Mouse (Mus musculus): Measurements from ENCODE around the gene Popdc2. TPM values are rescaled to one million over a fixed set of nuclear protein-coding genes. Genes with fewer than 3 reads are reported as not detected.

The Popdc2 gene
- polyA plus RNA-seq, 1 experiment from 2014 or later = 0.57 TPM

DNA sequence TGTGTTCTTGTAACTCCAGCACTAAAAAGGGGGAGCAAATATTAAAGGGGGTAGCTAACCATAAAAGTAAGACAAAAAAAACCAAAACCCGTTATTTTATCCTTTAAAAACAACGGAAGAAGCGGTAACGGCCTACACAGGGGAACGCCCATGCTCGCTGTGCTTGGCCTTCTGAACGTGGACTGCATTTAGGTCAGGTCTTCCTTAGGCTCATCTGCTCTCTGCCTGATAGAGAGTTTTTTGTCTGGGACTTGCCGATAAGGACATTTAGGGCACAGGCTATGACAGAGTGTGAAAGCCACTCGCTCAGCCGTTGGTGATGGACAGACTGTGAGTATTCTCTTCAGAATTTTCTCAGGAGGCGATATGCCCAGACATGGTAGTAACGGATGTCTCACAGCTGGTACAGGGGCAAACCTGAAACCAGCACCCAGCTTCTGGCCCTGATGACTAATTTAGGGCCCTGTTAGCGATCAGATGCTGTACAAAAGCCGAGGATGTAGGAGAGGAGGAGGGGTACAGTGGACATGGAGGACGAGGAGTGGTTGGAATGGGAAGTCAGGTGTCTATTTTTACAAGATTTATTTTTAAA lies 9.8 kb downstream of the Popdc2 start:
- no peak for ATAC-seq (replicated peaks)
- H3K4me1 ChIP-seq = peaks cover 9% of the 10 kb centered on the region; the same call in 1 of the 2 replicates
- no peaks in the 10 kb centered on the region for H3K36me3 ChIP-seq (replicated peaks)
- no peak overlapping the region for H3K9ac ChIP-seq
- 85% methylated on average over 15 of the region's 15 CpGs for WGBS
- no peaks in the 10 kb centered on the region for H3K27me3 ChIP-seq (replicated peaks)
- no peak overlapping the region for H3K4me2 ChIP-seq
- H3K9me3 ChIP-seq = no peaks in the 10 kb centered on the region
- no peak overlapping the region for H3K27ac ChIP-seq
- H3K4me3 ChIP-seq = no peak overlapping the region

DNA sequence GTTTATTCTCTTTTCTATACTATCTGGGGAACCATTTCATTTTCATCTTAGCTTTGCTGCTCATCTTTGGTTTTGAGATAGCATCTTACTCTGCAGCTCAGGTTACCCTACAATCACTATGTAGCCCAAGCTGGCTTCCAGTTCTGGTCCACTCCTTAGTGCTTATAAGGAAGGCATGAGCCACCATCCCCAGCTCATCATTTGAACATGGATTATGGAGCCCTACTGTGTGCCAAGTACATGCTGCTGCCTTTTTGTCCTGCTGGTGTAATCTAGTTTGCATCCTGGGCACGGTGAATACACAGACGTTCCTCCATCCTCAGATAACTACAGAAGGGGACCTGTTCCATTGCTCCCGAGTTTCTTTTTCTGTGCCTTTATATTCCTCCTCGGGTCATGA lies 10.9 kb downstream of the Popdc2 start:
- H3K36me3 ChIP-seq (replicated peaks) = no peaks in the 10 kb centered on the region
- H3K4me2 ChIP-seq = no peak overlapping the region
- 92% methylated on average over 4 of the region's 4 CpGs for WGBS
- H3K9ac ChIP-seq = no peak overlapping the region
- peaks cover 9% of the 10 kb centered on the region; the same call in 1 of the 2 replicates for H3K4me1 ChIP-seq
- no peaks in the 10 kb centered on the region for H3K9me3 ChIP-seq
- no peak for ATAC-seq (replicated peaks)
- H3K4me3 ChIP-seq = no peak overlapping the region
- H3K27ac ChIP-seq = no peak overlapping the region
- no peaks in the 10 kb centered on the region for H3K27me3 ChIP-seq (replicated peaks)

DNA sequence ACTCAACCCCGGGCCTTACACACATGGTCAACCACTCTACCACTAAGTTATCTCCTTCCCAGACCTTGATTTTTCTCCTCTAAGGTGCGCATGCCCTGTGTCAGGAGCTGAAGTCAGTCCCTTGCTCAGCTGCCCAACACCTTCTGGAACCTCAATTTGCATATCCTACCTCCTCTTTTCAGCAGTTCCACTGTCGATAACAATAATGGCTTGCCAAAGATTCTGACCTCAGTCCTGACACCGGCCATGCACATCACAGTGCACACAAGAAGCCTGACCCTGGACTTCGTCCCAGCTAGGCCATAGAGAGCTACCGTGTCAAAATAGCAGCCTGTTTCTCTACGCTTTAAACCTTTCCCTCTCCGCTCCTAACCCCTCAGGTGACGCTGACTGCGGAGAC lies 11.4 kb downstream of the Popdc2 start:
- Histone ChIP-seq H3K4me3 (no peak overlapping the region), H3K9ac (no peak overlapping the region), H3K27me3 (replicated peaks) (no peaks in the 10 kb centered on the region), H3K4me1 (peaks cover 9% of the 10 kb centered on the region; the same call in 1 of the 2 replicates), H3K4me2 (no peak overlapping the region), H3K36me3 (replicated peaks) (no peaks in the 10 kb centered on the region), H3K9me3 (no peaks in the 10 kb centered on the region), H3K27ac (no peak overlapping the region)
- no peak for ATAC-seq (replicated peaks)
- 84% methylated on average over 10 of the region's 10 CpGs for WGBS

DNA sequence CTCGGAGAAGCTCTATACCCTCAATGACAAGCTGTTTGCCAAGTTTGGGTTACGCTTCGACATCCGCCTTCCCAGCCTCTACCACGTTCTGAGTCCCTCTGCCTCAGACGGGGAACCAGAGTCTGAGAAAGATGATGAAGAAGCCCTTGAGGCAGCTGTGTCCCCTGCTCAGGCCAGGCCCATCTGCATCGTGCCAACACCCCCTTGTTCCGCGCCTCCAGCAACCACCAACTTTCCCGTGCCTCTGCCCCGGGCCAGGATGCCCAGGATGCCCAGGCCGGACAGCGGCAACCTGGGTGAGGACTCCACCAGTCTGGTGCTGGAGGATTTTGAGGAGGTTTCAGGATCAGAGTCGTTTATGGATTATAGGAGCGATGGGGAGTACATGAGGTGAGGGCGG lies 11.9 kb downstream of the Popdc2 start:
- Histone ChIP-seq H3K9me3 (no peaks in the 10 kb centered on the region), H3K4me3 (no peak overlapping the region), H3K36me3 (replicated peaks) (no peaks in the 10 kb centered on the region), H3K9ac (no peak overlapping the region), H3K4me2 (peak overlapping the region; percentile 4; the same call in 1 of the 2 replicates), H3K4me1 (peaks cover 9% of the 10 kb centered on the region; the same call in 1 of the 2 replicates), H3K27ac (no peak overlapping the region), H3K27me3 (replicated peaks) (no peaks in the 10 kb centered on the region)
- 87% methylated on average over 16 of the region's 16 CpGs for WGBS
- ATAC-seq (replicated peaks) = no peak

DNA sequence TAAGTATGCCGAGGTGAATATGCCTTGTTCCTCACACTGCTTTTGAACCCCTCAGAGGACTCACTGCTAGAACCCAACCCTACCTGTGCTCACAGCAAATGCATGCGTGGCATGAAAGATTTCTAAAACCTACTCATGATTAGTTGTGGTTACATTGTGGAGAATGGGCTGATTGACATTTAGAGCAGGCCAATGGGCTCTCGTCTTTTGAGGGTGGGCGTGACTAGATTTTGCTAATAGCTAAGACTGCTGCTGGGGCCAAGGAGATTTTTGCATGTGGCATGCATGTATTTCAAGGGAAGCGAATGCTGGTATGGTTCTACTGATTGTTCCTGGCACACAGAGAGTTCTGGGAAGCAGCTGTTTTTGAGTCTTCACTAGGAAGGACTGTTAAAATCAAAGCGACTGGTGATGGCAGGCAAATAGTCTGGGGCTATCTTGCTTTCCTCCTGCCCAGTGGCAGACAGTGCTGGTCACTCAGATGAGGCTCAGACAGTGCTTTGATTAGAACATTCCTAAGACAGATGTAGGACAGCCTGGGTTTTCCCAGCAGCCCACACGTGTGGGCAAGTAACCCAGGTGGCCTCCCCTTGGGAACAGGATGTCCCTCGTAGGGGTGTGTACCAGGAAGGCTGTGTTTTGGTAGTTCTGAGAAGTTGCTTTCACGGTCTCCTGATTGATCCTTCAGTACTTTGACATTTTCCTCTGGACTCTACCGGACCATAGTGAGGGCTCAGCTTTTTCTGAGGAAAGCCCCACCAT lies 12.6 kb downstream of the Popdc2 start:
- no peak for ATAC-seq (replicated peaks)
- Histone ChIP-seq H3K27me3 (replicated peaks) (no peaks in the 10 kb centered on the region), H3K4me1 (peaks cover 9% of the 10 kb centered on the region; the same call in 1 of the 2 replicates), H3K9ac (no peak overlapping the region), H3K4me2 (peak overlapping the region; percentile 4; the same call in 1 of the 2 replicates), H3K36me3 (replicated peaks) (no peaks in the 10 kb centered on the region), H3K27ac (no peak overlapping the region), H3K9me3 (no peaks in the 10 kb centered on the region), H3K4me3 (no peak overlapping the region)
- 84% methylated on average over 10 of the region's 10 CpGs for WGBS

DNA sequence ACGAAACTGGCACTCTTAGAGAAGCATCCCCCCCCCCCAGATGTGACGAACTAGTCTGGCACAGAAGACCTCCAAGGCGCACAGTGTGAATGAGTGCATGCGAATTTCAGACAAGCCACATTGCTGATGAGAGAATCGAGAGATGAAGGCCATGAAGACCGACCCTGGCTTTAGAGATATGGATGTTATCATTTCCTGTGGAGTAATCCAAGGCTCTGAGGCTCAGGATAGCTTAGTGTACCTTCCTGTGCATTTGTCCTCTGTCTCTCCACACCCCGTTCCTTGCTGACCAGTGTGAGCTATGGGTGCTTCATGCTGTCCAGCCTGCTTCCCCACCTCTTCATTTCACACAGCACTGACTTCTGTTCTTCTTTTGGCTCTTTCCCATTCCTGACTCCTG lies 13.2 kb downstream of the Popdc2 start:
- Histone ChIP-seq H3K4me3 (no peak overlapping the region), H3K9me3 (no peaks in the 10 kb centered on the region)

DNA sequence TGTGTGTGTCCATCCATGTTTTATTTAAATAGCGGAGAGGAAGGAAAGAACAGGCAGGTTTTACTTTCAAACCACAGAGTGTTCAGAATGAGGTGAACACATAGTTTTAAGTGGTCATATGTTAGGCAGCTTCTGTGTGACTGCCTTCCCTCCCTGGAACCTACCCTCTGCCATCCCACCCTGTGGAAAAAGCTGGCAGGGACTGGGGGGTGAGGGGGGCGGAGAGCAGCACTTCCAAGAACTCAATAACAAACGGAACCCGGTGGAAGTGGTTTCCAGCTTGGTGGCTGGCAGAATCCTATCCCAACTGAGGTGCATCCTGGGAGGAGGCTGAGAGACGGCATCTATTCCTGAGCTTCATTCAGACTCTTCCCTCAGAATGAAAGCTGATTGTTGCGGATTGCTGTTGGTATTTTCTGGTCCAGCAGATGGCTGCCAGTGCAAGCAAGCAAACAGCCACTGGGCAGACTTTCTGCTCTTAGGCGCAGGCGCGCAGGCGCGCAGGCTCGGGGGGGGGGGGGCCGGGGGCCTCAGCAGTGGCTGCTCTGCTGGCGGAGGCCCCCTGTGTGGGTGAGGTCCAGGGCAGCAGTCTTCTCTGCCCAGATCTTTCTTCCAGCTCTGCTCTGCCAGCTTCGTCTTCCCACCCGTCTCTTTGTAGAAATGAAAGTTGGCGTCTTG lies 14.3 kb downstream of the Popdc2 start:
- WGBS = 28% methylated on average over 17 of the region's 17 CpGs
- Histone ChIP-seq H3K4me3 (peak overlapping the region; percentile 22), H3K36me3 (replicated peaks) (no peaks in the 10 kb centered on the region), H3K4me1 (peaks cover 9% of the 10 kb centered on the region; the same call in 1 of the 2 replicates), H3K9me3 (no peaks in the 10 kb centered on the region), H3K4me2 (peak overlapping the region; percentile 48), H3K27me3 (replicated peaks) (no peaks in the 10 kb centered on the region), H3K9ac (peak overlapping the region; percentile 28), H3K27ac (peak overlapping the region; percentile 64)
- ATAC-seq (replicated peaks) = peak; percentile 92

More for the DNA sequence above, 13.2 kb downstream of the Popdc2 start:
- no peak overlapping the region for H3K27ac ChIP-seq
- H3K4me1 ChIP-seq = peaks cover 9% of the 10 kb centered on the region; the same call in 1 of the 2 replicates
- ATAC-seq (replicated peaks) = no peak
- no peak overlapping the region for H3K4me2 ChIP-seq
- H3K36me3 ChIP-seq (replicated peaks) = no peaks in the 10 kb centered on the region
- 87% methylated on average over 7 of the region's 7 CpGs for WGBS
- H3K27me3 ChIP-seq (replicated peaks) = no peaks in the 10 kb centered on the region
- H3K9ac ChIP-seq = no peak overlapping the region

DNA sequence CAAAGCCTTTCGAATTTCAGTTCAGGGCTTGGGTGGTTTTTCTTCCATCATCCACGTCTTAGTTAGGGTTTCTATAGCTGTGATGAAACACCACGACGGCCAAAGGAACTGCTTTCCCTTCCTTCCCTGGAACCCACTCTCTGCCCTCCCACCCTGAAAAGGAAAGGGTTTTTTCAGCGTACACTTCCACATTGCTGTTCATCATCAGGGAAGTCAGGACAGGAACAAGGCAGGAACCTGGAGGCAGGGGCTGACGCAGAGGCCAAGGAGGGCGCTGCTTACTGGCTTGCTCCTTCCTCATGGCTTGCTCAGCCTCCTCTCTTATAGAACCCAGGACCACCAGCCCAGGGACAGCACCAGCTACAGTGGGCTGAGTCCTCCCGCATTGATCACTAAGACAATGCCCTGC lies 14.8 kb downstream of the Popdc2 start:
- H3K9me3 ChIP-seq = no peaks in the 10 kb centered on the region

DNA sequence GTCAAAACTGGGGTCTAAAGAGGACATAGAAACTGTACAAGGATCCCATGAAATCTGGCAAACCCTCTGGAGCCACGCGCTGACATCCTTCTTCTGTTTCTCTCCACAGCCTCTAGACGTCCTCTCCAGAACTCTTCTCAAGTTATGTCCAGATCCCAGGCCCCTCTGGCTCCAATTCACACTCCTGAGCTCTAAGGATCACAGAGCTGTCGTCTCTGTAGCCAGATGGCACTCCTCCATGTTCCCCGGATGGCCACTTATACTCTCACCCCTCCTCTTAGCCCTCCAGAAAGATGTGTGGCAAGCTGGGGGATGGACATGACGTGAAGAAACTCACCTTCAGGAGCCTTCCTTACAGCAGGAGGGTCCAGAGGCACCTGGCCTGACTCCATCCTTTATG lies 15.5 kb downstream of the Popdc2 start:
- H3K36me3 ChIP-seq (replicated peaks) = no peaks in the 10 kb centered on the region
- WGBS = 89% methylated on average over 6 of the region's 6 CpGs
- H3K27ac ChIP-seq = no peak overlapping the region
- H3K9ac ChIP-seq = no peak overlapping the region
- no peak overlapping the region for H3K4me2 ChIP-seq
- no peak for ATAC-seq (replicated peaks)
- peaks cover 9% of the 10 kb centered on the region; the same call in 1 of the 2 replicates for H3K4me1 ChIP-seq
- no peaks in the 10 kb centered on the region for H3K27me3 ChIP-seq (replicated peaks)
- H3K9me3 ChIP-seq = no peaks in the 10 kb centered on the region
- H3K4me3 ChIP-seq = no peak overlapping the region

More for the DNA sequence above, 14.8 kb downstream of the Popdc2 start:
- no peaks in the 10 kb centered on the region for H3K27me3 ChIP-seq (replicated peaks)
- WGBS = 55% methylated on average over 8 of the region's 8 CpGs
- peak overlapping the region; percentile 64 for H3K27ac ChIP-seq
- H3K4me2 ChIP-seq = peak overlapping the region; percentile 48
- H3K4me3 ChIP-seq = peak overlapping the region; percentile 22
- peak overlapping the region; percentile 28; the same call in 1 of the 2 replicates for H3K9ac ChIP-seq
- peaks cover 9% of the 10 kb centered on the region; the same call in 1 of the 2 replicates for H3K4me1 ChIP-seq
- H3K36me3 ChIP-seq (replicated peaks) = no peaks in the 10 kb centered on the region
- ATAC-seq (replicated peaks) = peak; percentile 58

DNA sequence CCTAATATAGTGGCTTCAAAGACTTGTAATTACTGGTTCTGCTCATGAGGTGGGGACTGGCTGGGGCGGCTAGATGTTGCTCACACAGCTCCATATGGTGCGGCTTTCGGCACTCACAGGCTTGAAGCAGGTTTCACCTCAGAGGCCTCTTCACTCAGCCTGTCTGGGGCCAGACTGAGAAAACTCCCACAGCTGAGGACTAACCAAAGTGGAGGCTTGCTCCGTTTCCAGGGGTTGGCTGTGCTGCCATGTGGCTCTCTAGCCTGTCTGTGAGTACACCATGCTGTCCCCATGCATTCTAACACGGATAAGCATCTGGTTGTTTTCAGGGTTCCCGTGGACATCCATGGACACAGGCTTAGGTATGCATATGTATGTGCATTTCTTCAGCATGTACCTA lies 16.6 kb downstream of the Popdc2 start:
- no peaks in the 10 kb centered on the region for H3K27me3 ChIP-seq (replicated peaks)
- H3K4me1 ChIP-seq = peaks cover 9% of the 10 kb centered on the region; the same call in 1 of the 2 replicates
- H3K9me3 ChIP-seq = no peaks in the 10 kb centered on the region
- no peak overlapping the region for H3K9ac ChIP-seq
- H3K4me3 ChIP-seq = no peak overlapping the region
- H3K27ac ChIP-seq = no peak overlapping the region
- ATAC-seq (replicated peaks) = no peak
- H3K4me2 ChIP-seq = no peak overlapping the region
- H3K36me3 ChIP-seq (replicated peaks) = no peaks in the 10 kb centered on the region
- WGBS = 89% methylated on average over 6 of the region's 6 CpGs

DNA sequence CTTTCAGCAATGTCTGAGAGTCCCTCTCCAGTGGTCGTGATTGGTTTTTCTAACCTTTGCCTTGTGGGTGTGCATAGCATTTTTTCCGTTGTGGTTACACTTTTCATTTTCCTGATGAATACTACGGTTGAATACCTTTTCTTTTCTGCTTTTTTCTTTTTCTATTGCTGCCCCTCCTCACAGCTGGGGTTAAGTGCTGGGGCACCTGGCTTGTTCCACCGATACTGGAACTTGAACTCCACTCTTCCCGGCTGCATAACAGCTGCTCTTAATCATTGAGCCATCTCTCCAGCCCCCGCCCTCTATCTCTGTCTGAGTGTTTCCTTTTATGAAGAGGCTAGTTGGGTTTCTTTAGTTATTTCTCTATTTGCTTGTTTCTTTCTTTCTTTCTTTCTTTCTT lies 17.1 kb downstream of the Popdc2 start:
- Histone ChIP-seq H3K27me3 (replicated peaks) (no peaks in the 10 kb centered on the region), H3K36me3 (replicated peaks) (no peaks in the 10 kb centered on the region), H3K4me1 (peaks cover 9% of the 10 kb centered on the region; the same call in 1 of the 2 replicates), H3K4me2 (no peak overlapping the region), H3K4me3 (no peak overlapping the region), H3K9ac (no peak overlapping the region), H3K9me3 (no peaks in the 10 kb centered on the region), H3K27ac (no peak overlapping the region)
- ATAC-seq (replicated peaks) = no peak
- WGBS = 62% methylated on average over 6 of the region's 6 CpGs

DNA sequence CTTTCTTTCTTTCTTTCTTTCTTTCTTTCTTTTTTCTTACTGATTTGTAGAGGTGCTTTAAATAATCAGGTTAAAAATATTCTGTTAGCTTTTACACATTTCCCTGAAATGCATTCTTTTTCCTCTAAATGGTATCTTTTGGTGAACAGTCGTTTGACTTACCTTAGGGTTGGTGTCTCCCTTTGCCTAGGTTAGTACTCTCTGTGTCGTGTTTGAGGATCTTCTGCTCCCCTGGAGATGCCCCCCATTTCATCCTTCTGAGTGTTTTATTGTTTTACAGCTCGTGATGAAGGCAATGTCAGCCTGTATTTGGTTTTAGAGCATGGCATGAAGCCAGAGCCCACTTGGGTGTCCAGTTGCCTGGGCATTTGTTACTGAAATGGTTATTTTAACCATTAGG lies 17.5 kb downstream of the Popdc2 start:
- no peak overlapping the region for H3K9ac ChIP-seq
- H3K9me3 ChIP-seq = no peaks in the 10 kb centered on the region
- 64% methylated on average over 3 of the region's 3 CpGs for WGBS
- no peaks in the 10 kb centered on the region for H3K36me3 ChIP-seq (replicated peaks)
- H3K27me3 ChIP-seq (replicated peaks) = no peaks in the 10 kb centered on the region
- no peak for ATAC-seq (replicated peaks)
- H3K27ac ChIP-seq = no peak overlapping the region
- no peak overlapping the region for H3K4me3 ChIP-seq
- H3K4me2 ChIP-seq = no peak overlapping the region
- peaks cover 9% of the 10 kb centered on the region; the same call in 1 of the 2 replicates for H3K4me1 ChIP-seq
